Mouse (Mus musculus): ENCODE measurements around the gene Atp8b4. TPM values are rescaled to one million over a fixed set of nuclear protein-coding genes. Genes with fewer than 3 reads are reported as not detected.
A peak's percentile ranks its signal among the peaks of the same experiment; 100 is the strongest.

The Atp8b4 gene
- polyA plus RNA-seq, 1 experiment from 2014 or later: 5.2 TPM

GRCm38 (mm10) chr2:126505156-126505555 lies 4.7 kb upstream of the Atp8b4 start:
- H3K36me3 ChIP-seq (replicated peaks; ENCODE audit: insufficient read depth, low read length): no peaks in the 10 kb centered on the region
- 64% methylated on average over 1 of the region's 1 CpGs for WGBS (ENCODE audit: insufficient replicate concordance)
- no peaks in the 10 kb centered on the region for H3K27me3 ChIP-seq (ENCODE audit: insufficient read depth, low read length)
- H3K27ac ChIP-seq (ENCODE audit: low read depth): no peak overlapping the region
- H3K9ac ChIP-seq (replicated peaks): no peak overlapping the region
- H3K4me2 ChIP-seq (ENCODE audit: low read depth, low read length): no peak overlapping the region
- no peaks in the 10 kb centered on the region for H3K4me1 ChIP-seq (ENCODE audit: insufficient read depth)
- ATAC-seq: no peak
- DNase-seq: no peak
- no peak for TF ChIP-seq CTCF (IDR thresholded peaks at IDR 0.05; ENCODE audit: low read depth)
- TF ChIP-seq EP300 (IDR thresholded peaks at IDR 0.05; ENCODE audit: low read depth): no peak
- H3K9me3 ChIP-seq (ENCODE audit: low read length): no peaks in the 10 kb centered on the region
- H3K4me3 ChIP-seq (ENCODE audit: low read depth, low read length): no peak overlapping the region

- H3K27ac ChIP-seq (ENCODE audit: low read depth): peak overlapping the region; percentile 19; the same call in 1 of the 2 replicates
- no peaks in the 10 kb centered on the region for H3K9me3 ChIP-seq (ENCODE audit: low read length)
- WGBS (ENCODE audit: insufficient replicate concordance): 44% methylated on average over 8 of the region's 8 CpGs
- 0 out of 2 replicates have a peak, but pooled peaks cover 2% of the 10 kb centered on the region for H3K4me1 ChIP-seq (ENCODE audit: insufficient read depth)
- H3K27me3 ChIP-seq (ENCODE audit: insufficient read depth, low read length): no peaks in the 10 kb centered on the region
- no peaks in the 10 kb centered on the region for H3K36me3 ChIP-seq (replicated peaks; ENCODE audit: insufficient read depth, low read length)
- peak overlapping the region; percentile 36 for H3K4me3 ChIP-seq (ENCODE audit: low read depth, low read length)
- H3K4me2 ChIP-seq (ENCODE audit: low read depth, low read length): peak overlapping the region; percentile 45
- DNase-seq (peak; percentile 54), ATAC-seq (no peak)
- no peak overlapping the region; the same call in 1 of the 2 replicates for H3K9ac ChIP-seq (replicated peaks)
- TF ChIP-seq CTCF (IDR thresholded peaks at IDR 0.05; ENCODE audit: low read depth): no peak
- TF ChIP-seq EP300 (IDR thresholded peaks at IDR 0.05; ENCODE audit: low read depth): no peak
Measured at GRCm38 (mm10) chr2:126499730-126500129, 744 bp downstream of the Atp8b4 start.

DNA sequence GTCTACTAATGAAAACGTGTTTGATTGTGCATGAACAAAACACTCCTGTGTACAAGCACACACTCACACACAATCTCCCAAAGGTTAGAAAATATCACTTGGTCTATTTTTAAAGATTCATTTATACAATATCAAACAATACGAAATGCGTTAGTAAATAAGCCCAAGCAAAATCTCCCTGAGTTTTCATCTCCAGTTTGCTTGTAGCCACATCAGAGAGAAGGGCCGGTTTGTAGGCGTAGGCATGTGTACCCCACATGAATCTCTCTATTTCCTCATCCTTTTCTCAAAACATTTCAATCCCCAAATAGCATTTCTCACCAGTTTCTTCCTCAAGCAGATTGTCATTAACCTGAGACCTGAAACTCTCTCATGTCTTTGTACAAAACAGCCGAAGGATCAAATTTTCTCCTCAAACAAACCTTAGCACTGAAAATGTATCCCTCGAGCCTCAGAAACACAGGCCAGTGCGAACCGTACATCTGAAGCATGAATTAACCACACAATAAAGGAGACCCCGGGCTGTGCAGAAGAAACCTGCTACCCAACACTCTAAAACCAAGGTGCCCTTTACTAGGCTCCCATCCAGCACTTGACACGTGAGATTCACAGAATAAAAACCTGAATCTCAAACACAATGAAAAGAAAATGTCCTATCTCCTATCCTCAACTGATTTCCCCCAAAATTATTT lies 1.6 kb downstream of the Atp8b4 start:
- Histone ChIP-seq H3K36me3 (replicated peaks; ENCODE audit: insufficient read depth, low read length) (no peaks in the 10 kb centered on the region), H3K9ac (replicated peaks) (no peak overlapping the region; the same call in 1 of the 2 replicates), H3K4me1 (ENCODE audit: insufficient read depth) (0 out of 2 replicates have a peak, but pooled peaks cover 2% of the 10 kb centered on the region), H3K9me3 (ENCODE audit: low read length) (no peaks in the 10 kb centered on the region), H3K4me2 (ENCODE audit: low read depth, low read length) (peak overlapping the region; percentile 46), H3K27ac (ENCODE audit: low read depth) (peak overlapping the region; percentile 52; the same call in 1 of the 2 replicates), H3K27me3 (ENCODE audit: insufficient read depth, low read length) (no peaks in the 10 kb centered on the region), H3K4me3 (ENCODE audit: low read depth, low read length) (peak overlapping the region; percentile 36)
- TF ChIP-seq CTCF (IDR thresholded peaks at IDR 0.05; ENCODE audit: low read depth) (no peak), EP300 (IDR thresholded peaks at IDR 0.05; ENCODE audit: low read depth) (no peak)
- 63% methylated on average over 11 of the region's 11 CpGs for WGBS (ENCODE audit: insufficient replicate concordance)
- no peak for DNase-seq
- ATAC-seq: no peak

DNA sequence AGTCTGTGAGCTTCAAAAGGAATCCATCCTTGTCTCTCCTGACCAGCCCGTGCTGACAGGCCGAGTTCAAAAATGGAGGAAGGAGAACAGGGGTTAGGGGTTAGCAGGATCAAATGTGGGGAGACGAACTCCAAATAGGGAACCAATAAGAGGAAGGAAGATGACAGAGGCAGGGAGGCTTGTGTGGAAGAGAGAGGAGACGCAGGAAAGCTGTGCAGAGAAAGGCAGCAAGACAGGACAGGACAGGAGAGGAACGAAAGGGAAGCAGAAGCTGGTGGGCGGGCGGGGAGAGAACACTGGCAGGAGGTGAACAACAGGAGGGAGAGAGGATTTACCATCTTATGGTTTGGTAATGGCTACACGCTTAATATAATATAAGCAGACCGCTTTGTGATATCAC lies 3.6 kb downstream of the Atp8b4 start:
- no peaks in the 10 kb centered on the region for H3K9me3 ChIP-seq (ENCODE audit: low read length)
- H3K4me1 ChIP-seq (ENCODE audit: insufficient read depth): 0 out of 2 replicates have a peak, but pooled peaks cover 2% of the 10 kb centered on the region
- TF ChIP-seq CTCF (IDR thresholded peaks at IDR 0.05; ENCODE audit: low read depth): no peak
- no peak for TF ChIP-seq EP300 (IDR thresholded peaks at IDR 0.05; ENCODE audit: low read depth)
- ATAC-seq (no peak), DNase-seq (peak; percentile 23)
- no peak overlapping the region for H3K9ac ChIP-seq (replicated peaks)
- H3K36me3 ChIP-seq (replicated peaks; ENCODE audit: insufficient read depth, low read length): no peaks in the 10 kb centered on the region
- no peaks in the 10 kb centered on the region for H3K27me3 ChIP-seq (ENCODE audit: insufficient read depth, low read length)
- peak overlapping the region; percentile 26; the same call in 1 of the 2 replicates for H3K4me2 ChIP-seq (ENCODE audit: low read depth, low read length)
- 0 out of 2 replicates have a peak overlapping the region, but pooled peaks have one; percentile 25 for H3K27ac ChIP-seq (ENCODE audit: low read depth)
- 48% methylated on average over 9 of the region's 9 CpGs for WGBS (ENCODE audit: insufficient replicate concordance)
- H3K4me3 ChIP-seq (ENCODE audit: low read depth, low read length): no peak overlapping the region

- 65% methylated on average over 14 of the region's 14 CpGs for WGBS (ENCODE audit: insufficient replicate concordance)
- DNase-seq (no peak), ATAC-seq (no peak)
- Histone ChIP-seq H3K27me3 (ENCODE audit: insufficient read depth, low read length) (no peaks in the 10 kb centered on the region), H3K27ac (ENCODE audit: low read depth) (no peak overlapping the region), H3K9me3 (ENCODE audit: low read length) (no peaks in the 10 kb centered on the region), H3K4me1 (ENCODE audit: insufficient read depth) (0 out of 2 replicates have a peak, but pooled peaks cover 2% of the 10 kb centered on the region), H3K4me3 (ENCODE audit: low read depth, low read length) (no peak overlapping the region), H3K9ac (replicated peaks) (no peak overlapping the region), H3K36me3 (replicated peaks; ENCODE audit: insufficient read depth, low read length) (no peaks in the 10 kb centered on the region), H3K4me2 (ENCODE audit: low read depth, low read length) (peak overlapping the region; percentile 33; the same call in 1 of the 2 replicates)
- TF ChIP-seq EP300 (IDR thresholded peaks at IDR 0.05; ENCODE audit: low read depth): no peak
- TF ChIP-seq CTCF (IDR thresholded peaks at IDR 0.05; ENCODE audit: low read depth): no peak
Measured at GRCm38 (mm10) chr2:126495832-126496695, 4.4 kb downstream of the Atp8b4 start.

- no peak overlapping the region for H3K27ac ChIP-seq (ENCODE audit: low read depth)
- ATAC-seq (no peak), DNase-seq (no peak)
- no peaks in the 10 kb centered on the region for H3K36me3 ChIP-seq (replicated peaks; ENCODE audit: insufficient read depth, low read length)
- 0 out of 2 replicates have a peak, but pooled peaks cover 2% of the 10 kb centered on the region for H3K4me1 ChIP-seq (ENCODE audit: insufficient read depth)
- TF ChIP-seq CTCF (IDR thresholded peaks at IDR 0.05; ENCODE audit: low read depth): no peak
- no peak for TF ChIP-seq EP300 (IDR thresholded peaks at IDR 0.05; ENCODE audit: low read depth)
- no peaks in the 10 kb centered on the region for H3K27me3 ChIP-seq (ENCODE audit: insufficient read depth, low read length)
- WGBS (ENCODE audit: insufficient replicate concordance): 82% methylated on average over 7 of the region's 7 CpGs
- no peak overlapping the region for H3K4me2 ChIP-seq (ENCODE audit: low read depth, low read length)
- H3K9ac ChIP-seq (replicated peaks): no peak overlapping the region
- no peak overlapping the region for H3K4me3 ChIP-seq (ENCODE audit: low read depth, low read length)
- H3K9me3 ChIP-seq (ENCODE audit: low read length): no peaks in the 10 kb centered on the region
Measured at GRCm38 (mm10) chr2:126495230-126495629, 5.2 kb downstream of the Atp8b4 start.

All from liver, postnatal 0 days (tissue).